Mouse (Mus musculus): ENCODE results near the gene Cks2.
"Not testable (repeated sequence)": the region's sequence is repeated elsewhere in the genome, so short reads cannot be mapped to it uniquely, and the experiment has no call there.

Cks2 gene

GRCm38 (mm10) chr13:51638958-51639357 lies 6.1 kb upstream of the Cks2 start:
- DNase-seq (ENCODE audit: low spot score) = no peak

- no peak for DNase-seq (ENCODE audit: low spot score)
Measured at GRCm38 (mm10) chr13:51641424-51641823, 3.6 kb upstream of the Cks2 start.

GRCm38 (mm10) chr13:51642171-51642778 lies 2.8 kb upstream of the Cks2 start:
- no peak for DNase-seq (ENCODE audit: low spot score)

- no peak for DNase-seq (ENCODE audit: low spot score)
Measured at GRCm38 (mm10) chr13:51643924-51644828, 856 bp upstream of the Cks2 start.

GRCm38 (mm10) chr13:51645872-51646271 lies 840 bp downstream of the Cks2 start:
- no peak for DNase-seq (ENCODE audit: low spot score)

- DNase-seq (ENCODE audit: low spot score) = no peak
Measured at GRCm38 (mm10) chr13:51646362-51647027, 1.5 kb downstream of the Cks2 start.

GRCm38 (mm10) chr13:51647770-51648169 lies 2.7 kb downstream of the Cks2 start:
- DNase-seq (ENCODE audit: low spot score) = no peak

GRCm38 (mm10) chr13:51648237-51648636 lies 3.2 kb downstream of the Cks2 start:
- no peak for DNase-seq (ENCODE audit: low spot score)

GRCm38 (mm10) chr13:51649740-51650139 lies 4.7 kb downstream of the Cks2 start:
- no peak for DNase-seq (ENCODE audit: low spot score)

- peak; percentile 95 for DNase-seq (ENCODE audit: low spot score)
Measured at GRCm38 (mm10) chr13:51651408-51652064, 6.5 kb downstream of the Cks2 start, which contains the start of gene Secisbp2. Gene Secisbp2, plus strand, starts transcription at chr13:51651697.

- no peak for DNase-seq (ENCODE audit: low spot score)
Measured at GRCm38 (mm10) chr13:51653159-51653558, 8.1 kb downstream of the Cks2 start.

GRCm38 (mm10) chr13:51653961-51654360 lies 8.9 kb downstream of the Cks2 start:
- no peak for DNase-seq (ENCODE audit: low spot score)

- no peak for DNase-seq (ENCODE audit: low spot score)
Measured at GRCm38 (mm10) chr13:51656516-51657235, 11.6 kb downstream of the Cks2 start.

GRCm38 (mm10) chr13:51658094-51658493 lies 13.1 kb downstream of the Cks2 start:
- no peak for DNase-seq (ENCODE audit: low spot score)

- DNase-seq (ENCODE audit: low spot score) = no peak
Measured at GRCm38 (mm10) chr13:51659573-51659972, 14.5 kb downstream of the Cks2 start.

- DNase-seq (ENCODE audit: low spot score) = no peak
Measured at GRCm38 (mm10) chr13:51663561-51663960, 18.5 kb downstream of the Cks2 start.

GRCm38 (mm10) chr13:51668195-51668594 lies 23.2 kb downstream of the Cks2 start:
- not testable (repeated sequence) for DNase-seq (ENCODE audit: low spot score)

GRCm38 (mm10) chr13:51676641-51677040 lies 31.6 kb downstream of the Cks2 start:
- no peak for DNase-seq (ENCODE audit: low spot score)

GRCm38 (mm10) chr13:51677041-51677440 lies 32.0 kb downstream of the Cks2 start:
- DNase-seq (ENCODE audit: low spot score) = no peak

GRCm38 (mm10) chr13:51677630-51678185 lies 32.7 kb downstream of the Cks2 start:
- DNase-seq (ENCODE audit: low spot score) = no peak

- DNase-seq (ENCODE audit: low spot score) = no peak
Measured at GRCm38 (mm10) chr13:51678687-51679086, 33.7 kb downstream of the Cks2 start.

Measured in MN1 (cell line).